Mouse (Mus musculus): Measurements from ENCODE around the gene Acacb.

GRCm38 (mm10) chr5:114275991-114276390, 129.7 kb downstream of the Acacb start:
- TF ChIP-seq CTCF (IDR thresholded peaks at IDR 0.05; ENCODE audit: control insufficient read depth, insufficient read depth, low read length) (no peak), POLR2A (IDR thresholded peaks at IDR 0.05; ENCODE audit: borderline replicate concordance, control insufficient read depth, low read depth, low read length) (no peak)
